Mouse (Mus musculus) brain, embryonic 14.5 days (tissue): ENCODE results near the gene Gstt4.

Source experiments
- CTCF ChIP-seq: fragments of 200-500 bp; IDR thresholded peaks from 2 replicates; pipeline ENCODE4 v1.5.1; 2012; ENCODE audit warnings: inconsistent platforms, mild to moderate bottlenecking, moderate library complexity, borderline replicate concordance; ENCODE audit not compliant: insufficient read depth, insufficient read length; ENCODE audit errors: extremely low read depth
- POLR2A ChIP-seq: fragments of 200-500 bp; IDR thresholded peaks from 2 replicates; pipeline ENCODE4 v1.6.1; 2012; ENCODE audit warnings: mild to moderate bottlenecking, inconsistent platforms, borderline replicate concordance; ENCODE audit not compliant: poor library complexity, insufficient read depth, insufficient read length, severe bottlenecking; ENCODE audit errors: extremely low read depth

DNA sequence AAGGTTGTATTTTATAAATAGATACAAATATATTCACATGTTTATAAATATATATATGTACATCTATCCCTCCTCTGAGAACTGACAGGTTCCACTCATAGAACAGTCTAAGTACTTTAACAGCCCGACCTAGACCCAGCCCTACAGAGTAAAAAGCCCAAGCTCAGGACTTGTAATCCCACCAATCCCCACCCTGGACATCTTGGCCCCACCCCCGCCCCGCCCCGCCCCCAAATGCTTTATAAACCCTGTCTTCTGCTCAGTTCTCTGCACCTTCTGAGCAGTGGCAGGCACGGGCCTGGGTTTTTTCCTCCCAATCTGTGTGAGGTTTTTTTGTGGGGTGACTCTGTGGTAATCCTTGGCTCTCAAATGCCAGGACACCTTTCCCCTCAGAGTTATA lies 31.8 kb upstream of the Gstt4 start:
- TF ChIP-seq POLR2A (no peak), CTCF (no peak)
